Mouse (Mus musculus) cerebellum, postnatal 36 days (tissue): ENCODE results near the gene Cdhr2.

Experiments used
- DNase-seq, 2 experiments: peaks; one replicate each; pipeline ENCODE4 v3.0.0; 2021 to 2022; ENCODE audit warnings: mixed read lengths in 2 of 2

The Cdhr2 gene

DNA sequence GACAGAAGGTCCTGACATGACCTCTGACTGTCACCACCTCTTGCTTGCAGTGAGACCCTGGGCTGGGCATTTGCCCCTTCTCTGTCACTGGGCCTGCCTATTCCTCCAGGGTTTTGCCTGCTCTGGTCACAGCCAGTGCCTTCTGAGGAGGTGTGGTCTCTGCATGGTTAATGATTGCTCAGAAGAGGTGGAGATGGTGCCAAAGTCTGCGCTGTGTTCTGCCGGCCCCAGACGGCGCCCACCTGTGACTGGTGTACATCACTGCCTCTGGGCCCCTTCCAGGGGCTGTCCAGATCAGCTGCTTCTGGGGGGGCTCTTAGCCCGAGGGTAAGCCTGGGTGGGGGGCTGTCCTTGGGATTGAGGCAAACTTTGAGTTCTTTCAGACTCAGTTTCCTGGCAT lies at the start of gene Cdhr2:
Gene Cdhr2 (plus strand): TSS at position 219 of the 400 bp plus-strand sequence.
- DNase-seq: no peak

- DNase-seq: no peak
Observed at GRCm38 (mm10) chr13:54660877-54661276, 40.4 kb upstream of the Cdhr2 start.

DNA sequence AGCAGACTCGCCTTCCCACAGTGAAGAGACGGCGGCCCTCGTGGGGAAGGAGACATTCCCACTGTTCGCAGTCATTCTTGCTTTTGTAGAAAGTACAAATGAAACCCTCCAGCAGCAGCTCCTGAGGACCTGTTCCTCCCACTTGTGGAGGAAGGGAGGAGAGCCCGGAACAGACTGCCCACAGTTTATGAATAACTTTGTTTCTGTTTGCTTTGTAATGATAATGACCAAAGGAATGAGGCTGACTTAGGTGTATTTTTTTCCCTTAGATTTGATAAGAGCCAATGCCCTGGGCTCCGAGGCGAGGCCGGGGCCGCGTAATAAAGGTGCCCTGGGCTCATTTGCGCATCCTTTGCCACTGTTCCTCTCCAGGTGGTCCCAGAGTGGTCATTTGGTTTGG lies 39.9 kb upstream of the Cdhr2 start:
- DNase-seq: no peak

DNA sequence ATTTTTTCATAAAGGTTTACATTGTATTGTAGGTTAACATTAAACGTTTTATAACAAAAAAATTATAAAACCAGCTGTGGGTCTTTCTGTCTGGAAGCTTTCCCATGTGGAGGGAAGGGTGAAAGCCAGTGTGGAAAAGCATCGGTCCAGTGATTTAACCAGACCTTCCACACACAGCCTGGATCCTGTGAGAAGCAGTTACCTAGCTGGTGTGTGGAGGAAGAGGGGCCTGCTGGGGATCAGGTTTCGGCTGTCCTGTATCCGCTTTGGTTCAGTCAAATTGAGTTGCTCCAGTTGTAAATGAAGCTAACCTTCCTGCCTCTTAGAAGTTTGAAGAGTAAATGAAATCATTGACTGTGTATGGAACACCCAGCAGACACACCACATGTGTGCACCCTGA lies 37.3 kb upstream of the Cdhr2 start:
- no peak for DNase-seq

DNA sequence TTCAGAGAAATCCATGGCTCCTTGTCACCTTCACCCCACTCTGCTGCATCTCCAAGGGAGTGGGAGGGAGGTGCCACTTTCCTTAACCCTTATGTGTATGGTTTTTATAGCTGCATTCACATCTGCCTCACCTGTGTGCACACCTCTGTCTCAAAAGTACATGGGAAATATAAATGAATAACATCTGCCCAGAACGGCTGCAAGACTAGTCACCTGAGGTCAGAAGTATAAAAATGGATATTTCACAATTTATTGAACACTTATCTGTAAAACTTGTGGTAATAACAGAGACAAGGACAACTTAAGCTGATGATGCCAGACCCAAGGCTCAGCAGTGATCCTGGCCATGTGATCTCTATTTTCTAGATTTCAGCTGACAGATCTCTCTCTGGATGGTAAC lies 36.8 kb upstream of the Cdhr2 start:
- no peak for DNase-seq

DNA sequence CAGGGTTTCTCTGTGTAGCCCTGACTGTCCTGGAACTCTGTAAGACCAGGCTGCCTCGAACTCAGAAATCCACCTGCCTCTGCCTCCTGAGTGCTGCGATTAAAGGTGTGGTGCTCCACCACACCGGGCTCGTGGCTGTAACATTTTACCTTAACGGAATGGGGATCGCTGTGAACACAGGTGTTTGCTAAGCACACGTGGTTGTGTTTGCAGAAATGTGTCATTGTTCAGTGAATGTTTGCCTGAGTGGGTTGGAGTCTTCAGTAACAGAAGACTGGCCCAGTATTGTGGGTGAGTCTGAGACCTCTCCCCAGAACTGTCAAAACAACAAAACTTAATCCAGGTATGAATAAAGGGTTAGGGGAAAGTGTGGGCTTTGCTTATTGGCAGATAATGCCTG lies 36.2 kb upstream of the Cdhr2 start:
- DNase-seq: no peak

- DNase-seq: no peak
Observed at GRCm38 (mm10) chr13:54670491-54670890, 30.8 kb upstream of the Cdhr2 start.

- DNase-seq: no peak
Observed at GRCm38 (mm10) chr13:54675895-54676590, 25.2 kb upstream of the Cdhr2 start.

DNA sequence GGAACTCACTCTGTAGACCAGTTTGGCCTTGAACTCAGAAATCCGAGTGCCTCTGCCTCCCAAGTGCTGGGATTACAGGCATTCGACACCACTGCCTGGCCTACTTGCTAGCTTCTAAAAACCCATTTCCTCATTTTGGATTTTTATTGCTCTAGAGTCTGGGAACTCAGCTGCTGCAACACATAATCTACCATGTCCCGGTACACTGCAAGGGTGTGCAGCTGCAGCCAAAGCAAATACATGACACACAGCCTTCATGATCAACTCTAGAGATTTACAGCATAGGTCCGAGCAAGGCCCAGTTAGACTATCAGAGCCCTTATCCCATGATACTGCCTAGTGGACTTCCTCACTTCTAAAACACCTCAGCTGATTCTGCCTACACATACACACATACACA lies 23.0 kb upstream of the Cdhr2 start:
- no peak for DNase-seq

GRCm38 (mm10) chr13:54680184-54680853 lies 20.9 kb upstream of the Cdhr2 start:
- DNase-seq: no peak

DNA sequence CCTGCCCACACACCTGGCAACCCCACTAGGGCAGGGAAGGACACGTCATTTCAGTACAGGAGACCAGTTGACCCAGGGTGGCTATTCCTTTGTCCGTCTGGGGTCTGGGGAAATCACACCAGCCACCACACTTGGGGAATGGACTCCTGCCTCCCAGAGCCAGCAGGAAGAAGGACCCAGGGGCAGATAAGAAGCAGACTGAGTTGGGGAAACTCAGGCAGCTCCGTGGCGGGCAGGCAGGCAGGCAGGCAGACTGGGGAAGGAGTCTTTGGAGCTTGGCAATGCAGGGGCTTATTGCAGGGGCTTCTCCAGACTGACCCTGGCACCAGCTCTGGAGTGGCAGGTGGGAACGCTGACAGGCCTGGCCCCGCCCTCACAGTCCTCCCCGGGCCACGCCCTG lies 20.0 kb upstream of the Cdhr2 start:
- no peak for DNase-seq

DNA sequence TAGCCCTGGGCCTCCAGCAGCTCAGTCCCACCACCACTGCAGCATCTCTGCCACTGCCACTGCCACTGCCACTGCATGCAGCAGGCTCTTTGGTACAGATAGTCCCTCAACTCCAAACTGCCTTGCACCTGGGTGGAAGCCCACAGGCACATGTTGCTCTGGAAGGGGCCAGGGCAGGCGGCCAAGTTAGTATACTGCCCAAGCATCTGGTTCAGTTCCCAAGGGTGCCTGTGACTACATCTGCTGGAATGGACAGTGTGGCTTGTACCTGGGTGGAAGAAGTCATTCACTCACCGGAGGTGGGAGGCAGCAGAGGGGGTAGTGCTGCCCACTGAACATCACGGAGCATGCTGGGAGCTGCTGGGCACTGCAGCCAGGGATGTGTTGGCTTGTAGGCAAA lies 18.0 kb upstream of the Cdhr2 start:
- DNase-seq: no peak

- no peak for DNase-seq
Observed at GRCm38 (mm10) chr13:54684140-54684896, 16.9 kb upstream of the Cdhr2 start.

- peak; percentile 53 for DNase-seq
Observed at GRCm38 (mm10) chr13:54685174-54685573, 16.1 kb upstream of the Cdhr2 start.

DNA sequence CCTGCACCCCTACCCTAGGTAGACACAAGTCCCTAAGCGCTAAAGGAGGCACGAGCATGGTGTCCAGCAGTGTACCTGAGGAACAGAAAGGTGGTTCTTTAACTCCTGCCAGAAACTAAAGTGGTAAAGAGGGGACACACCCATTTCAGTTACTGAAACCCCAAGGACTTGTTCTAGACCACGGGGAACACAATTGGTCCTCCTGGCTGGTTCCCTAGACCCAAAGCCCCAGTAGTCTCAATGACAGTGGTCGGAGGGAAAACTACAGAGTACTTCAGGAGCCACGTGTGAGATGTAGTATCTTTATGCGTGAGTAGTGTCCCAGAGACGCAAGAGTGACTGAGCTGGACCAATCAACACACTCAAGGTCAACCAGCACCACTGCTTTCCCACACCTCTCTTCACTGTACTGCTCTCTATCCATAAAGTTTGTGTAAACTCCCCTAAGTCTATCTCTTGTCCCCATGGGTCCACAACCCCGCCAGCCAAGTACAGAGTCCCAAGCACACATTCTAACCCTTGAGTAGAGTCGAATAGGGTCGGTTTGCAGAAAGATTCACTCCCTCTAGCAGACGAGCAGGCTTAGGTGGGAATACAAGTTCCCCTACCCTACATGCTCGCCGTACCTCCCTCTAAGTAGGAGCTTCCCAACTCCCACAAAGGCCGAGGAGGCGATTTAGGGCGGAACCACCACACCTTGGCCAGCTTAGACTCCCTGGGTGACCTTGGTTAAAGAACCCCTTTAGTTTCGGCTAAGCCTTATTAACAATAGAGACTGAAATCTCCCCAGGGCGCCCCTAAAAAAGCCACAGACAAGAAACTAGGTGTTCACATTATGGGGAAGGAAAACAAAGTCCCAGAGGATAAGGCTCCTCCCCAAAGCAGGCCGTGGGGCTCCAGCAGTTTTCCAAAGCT lies 14.9 kb upstream of the Cdhr2 start:
- no peak for DNase-seq

DNA sequence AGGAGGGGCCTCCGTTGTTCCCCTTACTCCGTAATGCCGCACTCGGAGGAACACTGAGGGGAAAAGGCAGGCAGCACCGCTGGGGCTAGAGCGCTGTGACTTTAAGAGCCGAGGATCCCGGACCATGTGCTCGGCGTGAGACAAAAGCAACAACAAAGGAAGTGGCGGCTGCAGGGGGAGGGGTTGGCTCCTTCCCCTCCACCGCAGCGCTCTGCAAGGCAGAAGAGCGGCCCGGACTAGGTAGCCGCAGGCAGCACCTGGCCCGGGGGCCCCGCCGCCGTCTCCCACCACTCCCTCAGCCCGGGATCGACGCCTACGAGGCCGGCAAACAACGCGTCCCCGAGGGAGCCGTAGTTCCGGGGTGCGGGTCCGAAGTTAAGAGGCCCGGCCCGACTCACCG lies 14.2 kb upstream of the Cdhr2 start:
- DNase-seq: peak; percentile 64 to 66

DNA sequence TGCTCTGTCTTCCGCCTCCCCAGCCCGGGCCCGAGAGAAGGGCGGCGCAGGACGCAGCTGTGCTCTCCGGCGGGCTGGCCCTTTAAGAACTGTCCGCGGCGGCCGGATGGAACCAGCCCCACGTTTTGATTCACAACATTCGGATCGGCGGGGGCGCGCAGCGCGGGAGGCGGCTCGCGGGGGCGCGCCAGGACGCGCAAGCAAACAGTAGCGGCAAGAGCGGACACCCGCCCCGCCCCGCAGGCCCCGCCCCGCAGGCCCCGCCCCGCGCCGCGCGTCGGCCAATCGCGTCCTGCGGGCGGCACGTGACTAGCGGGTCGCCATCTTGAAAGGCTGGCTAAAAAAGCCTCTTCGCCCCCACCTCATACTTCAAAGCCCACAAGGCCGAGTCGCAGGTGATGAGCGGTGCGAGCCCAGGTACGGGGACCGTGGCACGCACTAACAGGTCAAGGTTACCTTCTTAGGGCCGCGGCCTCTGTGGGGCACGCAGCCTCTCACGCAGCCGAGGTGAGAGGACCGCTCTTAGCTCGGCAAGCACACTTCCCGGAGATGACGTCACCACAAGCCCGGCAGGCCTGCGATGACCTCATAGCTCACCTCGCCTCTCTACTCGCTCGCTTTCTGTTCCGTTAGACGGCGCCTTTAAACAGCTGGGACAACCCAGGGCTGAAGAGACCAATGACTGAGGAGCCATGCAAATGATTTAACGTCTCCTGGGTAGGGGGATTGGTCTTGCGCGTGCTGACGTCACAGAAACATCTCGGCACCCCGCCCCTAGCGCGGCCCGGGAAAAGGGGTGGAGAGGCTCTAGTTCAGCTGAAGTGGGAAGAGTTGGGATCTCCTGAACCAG lies 13.5 kb upstream of the Cdhr2 start:
- DNase-seq: peak; percentile 97 to 98

- no peak for DNase-seq
Observed at GRCm38 (mm10) chr13:54690151-54690740, 11.0 kb upstream of the Cdhr2 start.

DNA sequence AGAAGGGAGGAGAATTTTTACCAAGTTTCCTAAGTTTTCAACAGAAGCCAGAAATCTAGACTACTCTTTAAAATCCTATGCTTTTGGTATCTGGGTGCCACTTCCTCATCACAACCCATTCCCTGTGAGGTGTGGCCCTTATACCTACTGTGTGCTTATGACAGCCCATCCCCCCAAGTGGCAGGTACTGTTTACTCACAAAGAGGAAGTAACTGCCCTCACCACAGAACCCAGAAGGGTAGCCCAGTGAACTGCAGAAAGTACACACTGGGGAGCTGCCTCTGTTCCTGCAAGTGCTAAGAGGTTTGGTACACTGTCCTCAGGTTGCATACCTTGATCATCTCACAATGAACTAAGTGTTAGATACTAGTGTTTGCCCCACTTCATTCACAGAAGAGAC lies 9.5 kb upstream of the Cdhr2 start:
- no peak for DNase-seq

DNA sequence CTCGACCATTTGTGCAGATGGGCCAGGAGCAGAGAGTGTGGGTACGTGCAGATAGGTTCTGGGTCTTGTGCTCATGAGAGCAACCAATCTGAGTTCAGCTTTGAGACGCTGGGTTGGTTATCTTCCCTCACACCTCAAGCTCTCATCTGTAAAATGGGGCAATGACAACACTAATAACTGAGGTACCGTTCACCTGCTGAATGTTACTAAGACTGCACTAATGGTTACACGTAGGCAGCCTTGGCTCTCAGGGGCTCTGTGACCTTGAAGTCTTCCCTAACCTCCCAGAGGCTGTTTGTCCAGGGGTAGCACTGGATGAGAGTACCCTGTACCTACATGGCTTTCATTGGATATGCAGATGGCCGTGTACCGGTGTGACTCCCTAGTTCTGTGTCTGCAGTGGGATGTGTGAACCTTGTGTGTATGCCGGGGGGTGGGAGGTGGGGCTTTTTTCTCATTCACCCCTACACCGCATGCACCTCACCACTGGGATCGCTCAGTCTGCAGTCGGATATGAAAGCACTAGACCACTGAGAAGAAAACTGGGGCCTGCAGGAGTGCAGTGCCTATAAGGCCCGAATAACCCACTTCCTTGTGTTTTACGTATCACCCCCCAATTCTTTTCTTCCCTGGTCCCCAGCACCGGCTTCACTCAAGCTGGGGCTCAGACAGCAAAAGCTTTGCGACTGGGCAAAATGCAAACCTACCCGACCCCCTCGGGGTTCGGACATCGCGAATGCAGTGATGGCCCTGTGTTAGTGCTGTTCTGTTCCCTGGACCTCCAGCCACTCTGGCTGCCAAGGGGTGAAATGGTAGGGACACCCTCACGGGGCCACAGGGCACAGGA lies 8.3 kb upstream of the Cdhr2 start:
- no peak for DNase-seq
